Mouse (Mus musculus): ENCODE data around the gene Epha6.

GRCm38 (mm10) chr16:59770421-59770820, 834.9 kb downstream of the Epha6 start:
- no peak for TF ChIP-seq CTCF (IDR thresholded peaks at IDR 0.05)
- TF ChIP-seq POLR2A (IDR thresholded peaks at IDR 0.05; ENCODE audit: insufficient read depth, low read depth, low read length): no peak
- no peak for TF ChIP-seq EP300 (IDR thresholded peaks at IDR 0.05; ENCODE audit: insufficient read depth, low read depth, low read length)
